Mouse (Mus musculus) forelimb bud, embryonic 11.5 days (tissue): ENCODE results near the gene Mast4.
"Not testable (repeated sequence)": the region's sequence is repeated elsewhere in the genome, so short reads cannot be mapped to it uniquely, and the experiment has no call there.

Experiments used
- DNase-seq: peaks from one replicate; pipeline ENCODE4 v3.0.0-alpha.2; 2012; ENCODE audit warnings: low read depth, low spot score

Mast4 gene

GRCm38 (mm10) chr13:103334392-103334686 is at the start of gene Mast4:
TSS of gene Mast4 (minus strand) at chr13:103334497.
- DNase-seq: peak; percentile 83

DNA sequence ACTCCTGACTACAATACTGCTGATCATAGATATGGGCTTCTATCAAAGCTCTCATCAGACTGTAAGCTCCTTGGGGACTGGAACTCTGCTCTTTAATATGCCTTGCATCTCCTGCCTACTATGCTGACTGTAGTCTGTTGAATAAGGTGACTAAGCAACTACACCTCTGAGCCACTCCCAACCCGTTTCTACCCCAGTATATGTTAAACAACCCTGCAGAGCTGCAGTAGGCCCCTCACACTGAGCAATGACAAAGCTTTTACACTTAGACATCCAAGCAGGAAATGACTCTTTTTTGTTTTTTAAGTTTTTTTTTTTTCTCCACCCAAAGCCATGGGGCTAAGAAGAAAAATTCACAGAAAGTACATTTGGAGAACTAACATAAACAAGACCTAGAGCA is 40.2 kb upstream of the Mast4 start:
- DNase-seq: no peak

- no peak for DNase-seq
Observed at GRCm38 (mm10) chr13:103369194-103369593, 34.9 kb upstream of the Mast4 start.

GRCm38 (mm10) chr13:103363181-103363580 is 28.9 kb upstream of the Mast4 start:
- DNase-seq: no peak

GRCm38 (mm10) chr13:103357415-103357814 is 23.1 kb upstream of the Mast4 start:
- DNase-seq: not testable (repeated sequence)

DNA sequence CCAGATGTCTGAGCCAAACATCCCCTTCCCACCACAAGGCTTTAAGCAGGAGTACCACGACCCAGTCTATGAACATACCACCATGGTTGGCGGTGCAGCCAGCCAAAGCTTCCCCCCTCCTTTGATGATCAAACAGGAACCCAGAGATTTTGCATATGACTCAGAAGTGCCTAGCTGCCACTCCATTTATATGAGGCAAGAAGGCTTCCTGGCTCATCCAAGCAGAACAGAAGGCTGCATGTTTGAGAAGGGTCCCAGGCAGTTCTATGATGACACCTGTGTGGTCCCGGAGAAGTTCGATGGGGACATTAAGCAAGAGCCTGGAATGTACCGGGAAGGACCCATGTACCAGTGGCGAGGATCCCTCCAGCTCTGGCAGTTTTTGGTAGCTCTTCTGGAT is 22.6 kb upstream of the Mast4 start:
- not testable (repeated sequence) for DNase-seq

- DNase-seq: no peak
Observed at GRCm38 (mm10) chr13:103354737-103355136, 20.4 kb upstream of the Mast4 start.

DNA sequence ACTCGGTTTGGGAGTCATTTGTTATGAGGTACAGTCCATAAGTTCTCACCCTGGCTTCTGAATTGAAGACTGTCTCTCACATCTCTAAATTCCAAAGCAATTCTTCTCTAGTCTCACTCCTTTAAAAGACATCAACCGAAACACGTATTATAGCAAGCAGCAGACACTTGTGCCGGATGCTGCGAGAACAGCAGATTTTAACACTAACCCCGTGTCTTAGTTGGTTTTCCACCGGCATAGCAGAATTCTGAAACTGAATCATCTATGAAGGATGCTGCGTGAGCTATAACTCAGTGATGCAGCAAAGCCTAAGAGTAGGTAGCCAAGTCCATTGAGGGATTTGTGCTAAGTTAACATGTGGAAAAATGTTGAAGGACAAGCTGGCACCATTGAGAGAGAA is 10.5 kb upstream of the Mast4 start:
- no peak for DNase-seq

DNA sequence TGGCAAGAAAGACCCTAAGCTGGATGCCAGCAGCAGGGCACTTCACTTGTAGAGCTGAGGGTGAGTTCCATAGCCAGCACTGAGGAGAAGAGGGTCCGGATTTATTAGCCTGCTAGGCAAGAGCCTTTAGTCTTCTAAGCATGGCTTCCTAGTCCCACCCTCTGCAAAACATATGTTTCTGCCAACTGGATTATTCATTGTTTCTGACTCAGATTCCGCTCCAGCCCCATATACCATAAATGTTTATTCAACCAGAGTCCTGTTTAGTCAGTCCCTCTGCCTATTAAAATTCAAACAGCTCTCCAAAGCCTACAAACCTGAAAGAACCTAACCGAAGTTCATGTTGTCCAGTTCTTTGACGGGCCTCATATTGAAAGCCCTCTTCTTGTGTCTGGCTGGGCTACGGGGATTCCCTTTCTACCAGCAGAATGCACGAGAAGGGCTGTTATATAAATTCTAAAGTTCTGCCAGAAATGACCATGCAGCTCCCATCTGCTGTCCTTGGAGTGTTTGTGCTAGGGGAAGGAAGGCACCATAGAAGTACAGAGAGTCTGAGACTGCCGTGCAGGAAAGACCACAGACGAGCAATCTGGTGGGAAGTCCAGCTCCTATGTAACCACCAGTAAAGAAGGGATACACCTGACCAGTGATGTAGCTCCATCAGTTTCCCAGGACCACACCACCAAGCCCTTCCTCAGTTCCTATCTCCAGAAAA is 9.9 kb upstream of the Mast4 start:
- DNase-seq: no peak

DNA sequence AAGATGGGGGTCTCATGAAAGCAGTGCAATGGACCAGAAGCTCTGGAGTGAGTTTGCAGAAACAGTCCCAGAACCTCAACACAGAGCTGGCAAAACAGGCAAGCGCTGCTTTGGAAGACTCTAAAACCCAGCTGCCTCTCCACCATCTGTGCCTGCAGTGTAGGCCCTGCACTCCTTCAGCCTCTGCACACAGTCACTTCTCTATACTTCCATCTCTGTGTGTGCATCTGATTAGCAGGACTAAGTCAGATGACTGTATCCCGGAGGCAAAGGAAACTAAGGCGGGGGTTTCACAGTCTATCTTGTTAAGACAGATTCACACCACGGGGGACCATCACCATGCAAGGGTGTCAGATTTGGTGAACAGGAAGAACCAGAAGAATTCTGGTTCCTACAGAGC is 6.7 kb upstream of the Mast4 start:
- DNase-seq: no peak

- DNase-seq: no peak
Observed at GRCm38 (mm10) chr13:103338616-103339015, 4.3 kb upstream of the Mast4 start.

DNA sequence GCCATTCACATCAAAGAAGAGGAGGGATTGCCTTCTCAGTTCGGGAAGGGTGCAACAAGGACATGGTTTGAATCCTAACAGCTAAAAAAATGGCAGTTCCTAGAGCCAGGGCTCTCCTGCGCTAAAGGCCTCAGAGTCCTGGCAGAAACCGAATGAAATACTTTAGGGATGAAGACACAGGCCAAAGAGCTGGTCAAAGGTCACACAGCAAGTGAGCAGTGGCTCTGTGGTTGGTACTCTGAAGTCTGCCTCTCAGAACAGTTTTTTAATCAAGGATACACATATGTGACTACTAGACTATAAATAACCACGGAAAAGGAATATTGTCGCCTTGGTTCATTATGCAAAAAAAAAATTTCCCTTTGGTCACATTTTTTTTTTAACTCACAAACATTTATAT is 1.9 kb upstream of the Mast4 start:
- DNase-seq: no peak

DNA sequence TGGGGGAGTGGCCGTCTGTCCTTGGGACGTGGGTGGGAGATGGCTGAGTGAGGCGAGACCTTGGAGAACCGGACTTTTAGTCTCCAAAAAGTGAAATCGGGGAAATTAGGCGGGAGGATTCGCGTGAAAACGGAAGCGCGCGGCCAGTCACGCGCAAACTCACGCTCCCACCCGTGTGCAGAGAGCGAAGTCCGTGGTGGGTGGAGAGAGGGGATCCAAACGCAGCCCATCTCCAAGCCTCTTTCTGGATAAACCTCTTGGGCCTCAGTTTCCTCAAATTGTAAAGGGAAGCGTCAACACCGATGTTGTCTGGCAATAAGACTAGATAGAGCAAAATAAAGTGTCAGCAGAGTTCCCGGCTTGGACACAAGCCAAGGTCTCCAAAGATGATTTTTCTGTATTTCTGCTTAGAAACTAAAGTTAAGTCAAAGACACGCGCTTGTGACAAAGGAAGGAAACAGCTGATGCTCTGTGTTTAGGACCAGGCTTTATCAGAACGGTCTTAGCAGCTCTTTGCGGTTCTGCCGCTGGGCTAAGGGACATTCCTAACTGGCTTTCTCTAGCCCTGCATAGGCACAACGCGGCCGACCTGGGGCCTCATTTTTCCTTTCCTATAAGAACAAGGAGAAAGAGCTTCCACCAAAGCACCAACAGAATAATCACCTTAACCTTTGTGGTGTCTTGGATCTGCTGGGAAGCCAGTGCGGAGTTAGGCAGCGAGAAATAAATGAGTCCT is 594 bp upstream of the Mast4 start:
- DNase-seq: peak; percentile 33

- DNase-seq: no peak
Observed at GRCm38 (mm10) chr13:103333601-103334391, 501 bp downstream of the Mast4 start.

GRCm38 (mm10) chr13:103333153-103333552 is 1.1 kb downstream of the Mast4 start:
- DNase-seq: no peak

DNA sequence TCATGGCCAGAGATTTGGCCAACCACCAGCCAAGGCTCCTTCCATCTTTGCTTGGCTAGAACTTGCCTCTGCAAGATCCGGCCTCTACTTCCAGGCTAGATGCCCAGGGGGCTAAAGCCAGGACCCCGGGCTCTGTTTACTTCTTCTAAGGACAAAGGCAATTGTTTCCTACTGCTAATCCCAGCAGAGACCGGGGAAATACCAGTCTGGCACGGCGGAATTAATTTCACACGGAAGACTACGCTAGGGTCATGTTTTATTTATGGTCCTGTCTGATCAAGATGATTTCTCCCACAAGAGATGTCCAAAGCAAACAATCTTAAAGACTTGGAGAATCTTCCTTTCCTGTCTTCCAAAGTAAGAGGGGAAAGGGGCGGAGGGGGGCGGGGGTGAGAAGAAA is 1.6 kb downstream of the Mast4 start:
- no peak for DNase-seq

- DNase-seq: no peak
Observed at GRCm38 (mm10) chr13:103331096-103331495, 3.2 kb downstream of the Mast4 start.

- no peak for DNase-seq
Observed at GRCm38 (mm10) chr13:103328299-103328698, 6.0 kb downstream of the Mast4 start.

GRCm38 (mm10) chr13:103327843-103328242 is 6.5 kb downstream of the Mast4 start:
- DNase-seq: no peak

DNA sequence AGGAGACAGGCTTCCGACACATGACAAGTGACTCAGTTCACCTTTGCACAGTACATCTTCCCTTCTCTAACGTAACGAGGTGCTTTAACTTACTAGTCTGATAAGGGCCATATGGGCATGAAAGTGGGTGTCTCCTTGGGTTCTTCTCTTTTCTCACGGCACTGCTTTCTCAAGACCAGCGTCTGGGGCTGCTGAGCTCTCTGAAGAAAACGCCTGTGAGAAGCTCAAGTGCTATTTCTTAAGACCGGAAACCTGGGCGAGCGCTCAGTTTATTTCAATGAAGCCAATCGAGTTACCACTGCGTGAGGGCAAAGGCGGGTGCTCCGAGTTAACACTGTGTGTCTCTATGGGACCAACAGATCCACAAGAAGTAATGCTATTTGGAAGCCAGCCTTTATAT is 8.1 kb downstream of the Mast4 start:
- DNase-seq: no peak

DNA sequence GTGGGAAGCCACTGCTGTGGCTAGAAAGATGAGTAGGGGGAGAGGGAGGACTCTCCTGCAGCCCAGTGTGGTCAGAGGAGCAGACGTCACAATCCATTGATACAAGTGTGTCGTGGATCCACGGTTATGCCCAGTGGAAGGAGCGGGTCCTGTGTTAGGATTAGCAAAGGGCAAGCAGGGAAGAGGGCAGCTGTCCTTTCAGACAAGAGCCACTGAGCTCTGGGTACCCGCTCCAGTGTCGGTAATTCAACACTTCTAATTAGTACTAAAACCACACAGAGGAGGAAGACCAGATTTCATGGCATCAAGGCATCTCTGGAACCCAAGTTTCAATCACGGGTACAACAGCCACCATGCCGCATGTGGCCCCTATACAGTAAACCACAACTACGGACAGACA is 14.4 kb downstream of the Mast4 start:
- DNase-seq: no peak

GRCm38 (mm10) chr13:103319317-103319716 is 15.0 kb downstream of the Mast4 start:
- DNase-seq: no peak
